Mouse (Mus musculus) thymus, postnatal 14 days (tissue): ENCODE results near the gene Adgrv1.

Source experiments
- DNase-seq: peaks from one replicate; pipeline ENCODE4 v3.0.0; 2021

Gene Adgrv1

DNA sequence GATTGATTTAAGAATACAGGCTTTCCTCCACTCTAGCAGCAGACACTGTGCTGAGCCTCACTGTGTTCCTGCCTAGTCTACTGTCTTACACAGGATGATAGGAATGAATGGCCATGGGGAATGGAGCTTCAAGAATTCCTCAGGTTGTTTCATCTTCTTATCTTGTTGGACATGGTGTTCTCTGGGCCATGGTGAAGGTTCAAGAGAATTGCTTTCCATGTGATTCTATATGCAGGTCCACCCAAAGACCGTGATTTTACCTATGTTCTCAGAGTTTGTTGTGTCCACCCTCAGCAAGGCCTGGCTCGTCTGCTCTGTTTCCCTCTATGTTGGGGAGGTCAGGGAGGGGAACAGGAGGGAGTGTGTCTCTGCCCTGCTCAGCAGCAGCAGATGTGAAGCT, 26.0 kb downstream of the Adgrv1 start:
- DNase-seq = no peak

DNA sequence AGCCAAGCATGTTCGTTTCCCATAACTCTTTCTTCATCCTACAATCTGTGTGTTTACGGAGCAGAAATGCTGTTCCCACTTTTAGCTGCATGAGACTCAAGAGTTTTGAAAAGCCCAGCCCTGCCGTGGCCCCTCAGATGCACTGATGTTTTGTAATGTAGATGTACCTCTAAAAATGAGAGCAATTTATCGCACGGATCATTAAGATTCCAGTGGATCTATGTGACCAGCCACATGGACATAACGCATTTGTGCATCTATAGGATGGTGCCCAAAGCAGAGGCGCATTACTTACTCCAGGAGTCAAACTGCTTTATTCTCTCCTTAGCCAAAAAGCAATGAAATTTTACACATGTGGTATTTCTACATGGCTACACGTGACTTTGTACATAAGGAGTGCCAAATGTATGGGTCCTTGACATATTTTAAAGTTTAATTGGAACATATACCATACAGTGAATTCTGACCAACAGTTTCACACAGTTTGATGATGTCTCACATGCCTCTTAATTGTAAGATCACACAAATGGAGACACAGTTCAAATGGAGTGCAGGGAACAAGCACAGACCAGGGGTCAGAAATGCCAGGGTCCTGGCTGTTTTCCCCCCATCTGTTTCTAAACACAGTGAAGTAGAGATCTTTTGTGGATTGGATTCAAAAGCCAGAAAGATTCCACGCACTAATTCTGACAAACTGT, 35.9 kb downstream of the Adgrv1 start:
- DNase-seq = no peak

DNA sequence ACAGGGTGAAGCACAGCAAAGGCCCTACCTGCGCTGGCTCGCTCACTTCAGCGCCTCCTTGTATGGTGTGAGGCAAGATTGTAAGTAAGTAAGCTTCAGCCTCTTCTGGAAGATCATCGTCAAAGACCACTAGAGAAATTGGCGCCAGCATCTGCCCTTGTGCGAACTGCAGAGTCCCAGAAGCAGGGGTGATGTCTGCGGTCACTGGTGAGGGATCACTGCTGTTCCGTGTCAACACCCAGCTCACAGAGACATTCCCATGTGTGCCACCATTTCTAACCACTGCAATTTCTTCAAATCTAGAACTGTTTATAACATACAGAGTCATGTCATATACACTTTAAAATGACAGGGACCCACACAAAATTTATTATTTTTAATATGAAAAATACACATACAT, 54.3 kb downstream of the Adgrv1 start:
- no peak for DNase-seq

DNA sequence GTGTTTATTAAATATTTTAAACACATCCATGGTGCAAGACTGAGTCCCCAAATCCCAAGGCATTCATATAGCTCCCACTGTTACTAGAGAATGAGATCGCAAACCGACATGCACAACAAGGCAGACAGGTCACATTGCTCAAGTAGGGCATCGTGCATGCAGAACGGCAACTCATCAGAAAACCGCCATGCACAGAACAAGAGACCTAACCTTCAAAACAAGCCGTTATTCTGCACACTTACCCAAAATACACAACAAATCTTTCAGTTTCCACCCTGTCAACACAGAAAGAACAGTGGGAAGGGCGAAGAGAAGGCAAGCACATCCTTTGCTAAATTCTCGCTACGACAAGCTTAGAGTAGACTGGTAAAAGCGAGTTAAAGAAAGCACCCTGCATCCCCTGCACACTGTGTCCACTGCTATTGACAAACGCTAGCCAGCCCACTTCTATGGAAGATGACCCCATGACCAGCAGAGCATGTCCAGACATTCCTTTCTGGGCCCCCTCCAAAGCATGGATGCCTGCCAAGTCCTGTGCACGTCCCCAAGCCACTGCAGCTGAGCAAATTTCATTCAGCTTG, 62.6 kb downstream of the Adgrv1 start:
- no peak for DNase-seq

DNA sequence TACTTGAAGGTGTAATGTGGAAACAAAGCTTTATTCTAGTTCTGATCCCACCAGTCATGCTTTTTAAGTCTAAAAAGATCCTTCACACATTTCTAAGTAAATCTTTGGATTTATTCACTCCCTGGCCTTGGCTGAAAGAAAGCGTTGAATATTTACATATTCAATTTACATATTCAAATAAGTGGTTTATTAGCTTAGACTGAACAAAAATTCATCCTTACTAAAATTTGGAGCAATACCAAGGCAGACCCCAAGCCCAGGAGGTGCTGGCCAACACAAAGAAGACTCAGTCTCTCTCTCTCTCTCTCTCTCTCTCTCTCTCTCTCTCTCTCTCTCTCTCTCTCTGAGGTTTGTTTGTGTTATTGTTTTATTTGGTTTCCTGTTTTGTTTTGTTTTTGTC, 82.9 kb downstream of the Adgrv1 start:
- DNase-seq = no peak

DNA sequence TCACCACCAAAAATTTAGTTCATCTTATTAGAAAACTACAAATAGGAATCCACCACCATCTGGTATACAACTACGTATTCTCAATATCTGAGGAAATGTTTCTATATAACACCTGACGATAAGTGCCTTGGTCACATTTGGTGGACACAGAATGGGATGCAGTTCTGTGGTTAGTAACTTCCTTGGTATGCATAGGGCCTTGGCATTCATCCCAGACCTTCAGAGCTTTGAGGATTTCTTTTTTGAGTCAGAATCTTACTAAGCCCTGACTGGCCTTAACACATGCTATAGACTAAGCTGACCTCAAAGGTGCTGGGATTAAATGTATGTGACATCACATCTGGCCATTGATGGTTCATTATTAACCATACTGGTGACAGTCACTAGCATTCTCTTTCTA, 98.0 kb downstream of the Adgrv1 start:
- no peak for DNase-seq

DNA sequence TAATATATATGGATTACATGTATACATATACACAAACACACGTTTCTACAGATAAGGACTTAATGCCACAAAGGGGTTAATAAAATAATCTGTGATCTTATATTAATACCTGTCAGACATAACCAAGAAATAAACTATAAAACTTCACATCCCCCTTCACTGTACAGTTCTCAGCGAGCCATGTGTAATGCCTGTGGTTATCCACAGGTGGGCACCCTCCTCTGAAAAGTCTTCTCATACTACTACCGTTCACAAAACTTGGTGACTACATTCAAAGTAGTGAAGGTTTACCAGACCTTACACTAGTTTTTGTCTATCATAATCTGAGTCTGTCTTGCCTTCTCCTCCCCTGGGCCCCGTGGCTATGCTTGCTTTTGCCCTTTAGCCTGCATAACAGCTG, 106.3 kb downstream of the Adgrv1 start:
- no peak for DNase-seq

DNA sequence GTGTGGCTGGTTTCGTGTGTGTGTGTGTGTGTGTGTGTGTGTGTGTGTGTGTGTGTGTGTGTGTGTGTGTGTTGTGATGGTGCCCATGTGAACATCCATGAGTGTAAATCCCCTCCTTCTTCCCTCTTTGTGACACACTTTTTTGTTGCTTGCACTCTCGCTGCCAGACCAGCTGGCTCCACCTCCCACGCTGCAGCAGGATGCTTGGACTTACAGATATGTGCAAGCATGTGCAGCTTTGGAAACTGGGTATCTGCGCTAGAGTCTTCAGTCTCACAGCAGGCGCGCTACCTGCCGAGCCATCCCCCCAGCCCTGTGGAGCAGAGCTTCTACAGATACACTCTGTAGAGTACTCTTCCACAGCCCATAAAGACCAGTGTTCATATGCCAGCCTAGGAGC, 122.8 kb downstream of the Adgrv1 start:
- DNase-seq = no peak

DNA sequence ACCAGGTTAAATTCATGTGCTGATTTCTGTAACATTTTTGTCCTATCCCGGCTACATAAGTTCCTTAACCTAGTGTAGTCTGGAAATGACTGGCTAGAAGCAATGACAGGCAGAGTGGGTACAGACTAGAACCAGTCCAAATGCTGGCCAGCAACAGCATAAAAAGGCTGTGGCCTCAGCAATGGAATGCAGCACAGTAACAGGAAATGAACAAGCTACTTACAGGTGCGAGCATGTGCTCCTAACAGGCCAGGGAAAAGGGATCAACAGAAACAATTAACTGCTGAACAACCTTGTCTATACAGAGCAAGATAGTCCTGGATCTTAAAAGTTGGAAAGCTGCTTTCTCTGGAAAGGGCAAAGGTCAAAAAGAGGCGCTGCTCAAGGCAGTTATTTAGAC, 135.9 kb downstream of the Adgrv1 start:
- no peak for DNase-seq

DNA sequence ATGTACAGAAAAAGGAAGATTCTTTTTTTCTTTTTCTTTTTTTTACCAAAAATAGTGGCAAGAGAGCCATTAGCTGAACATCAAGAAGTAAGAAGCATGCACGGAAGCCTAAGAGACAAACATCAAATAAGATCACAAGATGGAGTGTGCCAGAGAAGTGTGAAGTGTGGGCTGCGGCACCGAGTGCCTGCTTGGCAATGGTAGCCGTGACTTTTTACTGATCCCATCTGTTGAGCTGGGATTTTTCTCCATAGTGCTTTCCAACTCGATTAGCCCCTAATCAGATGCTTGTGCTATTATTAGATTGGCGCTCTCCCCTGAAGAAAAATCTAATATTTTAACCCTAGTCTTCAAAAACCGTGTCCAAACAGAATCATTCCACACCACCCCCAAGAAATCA, 141.0 kb downstream of the Adgrv1 start:
- no peak for DNase-seq

DNA sequence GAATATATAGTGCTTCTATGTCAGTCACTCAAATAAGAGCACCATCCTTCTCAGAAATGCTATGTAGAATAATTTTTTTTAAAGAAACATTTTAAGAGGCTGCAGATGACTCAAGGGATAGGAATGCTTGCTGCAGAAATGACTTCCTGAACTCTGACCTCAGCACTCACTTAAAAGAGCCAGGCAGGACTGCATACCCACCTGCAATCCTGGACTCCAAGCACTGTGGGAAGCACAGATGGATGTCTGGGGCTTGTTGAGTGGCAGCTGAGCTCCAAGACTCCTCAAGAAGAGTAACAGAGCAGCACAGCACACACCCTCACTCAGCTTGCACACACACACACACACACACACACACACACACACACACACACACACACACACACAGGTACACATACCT, 146.0 kb downstream of the Adgrv1 start:
- no peak for DNase-seq

DNA sequence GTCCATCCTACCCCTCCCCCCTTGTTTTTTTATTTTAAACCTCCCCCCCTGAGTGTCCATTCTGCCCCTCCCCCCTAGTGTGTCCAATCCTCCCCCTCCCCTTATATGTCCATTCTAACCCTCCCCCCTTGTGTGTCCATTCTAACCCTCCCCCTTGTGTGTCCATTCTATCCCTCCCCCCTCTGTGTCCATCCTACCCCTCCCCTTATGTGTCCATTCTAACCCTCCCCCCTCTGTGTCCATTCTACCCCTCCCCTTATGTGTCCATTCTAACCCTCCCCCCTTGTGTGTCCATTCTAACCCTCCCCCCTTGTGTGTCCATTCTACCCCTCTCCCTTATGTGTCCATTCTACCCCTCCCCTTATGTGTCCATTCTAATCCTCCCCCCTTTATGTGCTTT, 159.2 kb downstream of the Adgrv1 start:
- DNase-seq = no peak

DNA sequence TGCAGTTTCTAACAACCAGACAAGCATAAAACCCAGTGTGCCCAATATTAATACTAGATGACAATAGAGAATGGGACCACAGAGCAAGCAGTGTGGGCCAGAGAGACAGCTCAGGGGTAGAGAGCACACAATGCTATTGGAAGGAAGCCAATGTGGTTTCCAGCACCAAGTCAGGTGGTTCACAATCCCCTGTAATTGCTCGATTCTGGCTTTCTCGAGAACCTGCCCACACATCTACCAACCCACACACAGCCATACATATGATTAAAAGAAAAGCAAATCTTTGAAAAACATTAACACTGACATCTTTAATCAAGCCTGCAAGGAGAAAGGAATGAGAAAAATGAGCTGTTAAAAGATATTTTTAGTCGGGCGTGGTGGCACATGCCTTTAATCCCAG, 166.3 kb downstream of the Adgrv1 start:
- no peak for DNase-seq

DNA sequence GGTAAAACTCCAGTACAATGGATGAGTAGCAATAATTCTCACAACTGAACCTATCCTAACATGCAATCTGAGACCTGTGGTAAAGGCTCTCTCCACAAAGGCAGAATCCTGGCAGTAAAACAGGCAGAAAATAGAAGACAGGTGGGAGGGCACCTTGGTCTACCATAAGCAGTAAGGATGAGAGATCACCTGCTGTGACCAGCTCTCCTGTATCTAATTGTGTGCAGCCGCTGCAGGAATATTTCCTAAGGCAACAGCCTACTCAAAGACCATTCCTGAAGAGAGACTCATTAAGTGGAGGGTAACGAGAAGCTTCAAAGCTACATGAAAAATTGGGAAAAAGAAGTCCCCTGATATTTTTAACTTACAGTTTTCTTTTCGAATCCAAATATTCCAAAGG, 167.2 kb downstream of the Adgrv1 start:
- DNase-seq = no peak

DNA sequence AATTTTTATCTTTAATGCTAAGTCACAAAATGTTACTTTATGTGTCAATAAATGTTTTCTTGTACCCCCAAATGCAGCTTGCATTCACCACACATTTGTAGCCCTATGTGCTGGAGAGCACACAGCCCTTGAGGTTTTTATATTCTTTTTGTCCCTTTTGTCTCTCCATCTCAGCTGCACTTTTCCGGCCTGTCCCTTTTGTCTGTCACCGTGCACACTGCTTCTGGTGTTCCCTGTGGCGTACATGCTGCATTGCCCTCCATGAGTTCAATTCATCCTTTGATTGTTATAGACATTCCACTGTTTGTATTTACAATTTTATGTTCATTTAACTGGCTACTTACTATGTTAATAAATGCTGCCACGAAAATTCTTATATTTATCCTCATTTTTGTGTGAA, 183.3 kb downstream of the Adgrv1 start:
- no peak for DNase-seq

DNA sequence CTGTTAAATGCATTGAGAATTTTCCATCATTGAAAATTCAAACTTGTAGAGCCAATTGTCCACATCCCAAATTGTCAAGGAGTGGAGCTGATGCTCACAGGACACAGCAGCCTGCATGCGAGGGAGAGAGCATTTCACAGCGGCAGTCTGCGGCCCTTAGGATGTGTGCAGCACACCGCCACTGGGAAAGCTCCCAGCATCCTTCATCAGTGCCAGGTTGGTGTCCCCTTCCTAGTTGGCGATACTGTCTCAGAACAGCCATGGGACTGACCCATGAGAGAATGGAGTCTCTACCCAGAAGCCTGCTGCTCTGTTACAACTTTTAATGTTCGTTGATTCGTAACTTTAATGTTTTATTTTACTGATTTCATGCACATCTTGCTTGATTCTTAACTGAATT, 183.8 kb downstream of the Adgrv1 start:
- no peak for DNase-seq

DNA sequence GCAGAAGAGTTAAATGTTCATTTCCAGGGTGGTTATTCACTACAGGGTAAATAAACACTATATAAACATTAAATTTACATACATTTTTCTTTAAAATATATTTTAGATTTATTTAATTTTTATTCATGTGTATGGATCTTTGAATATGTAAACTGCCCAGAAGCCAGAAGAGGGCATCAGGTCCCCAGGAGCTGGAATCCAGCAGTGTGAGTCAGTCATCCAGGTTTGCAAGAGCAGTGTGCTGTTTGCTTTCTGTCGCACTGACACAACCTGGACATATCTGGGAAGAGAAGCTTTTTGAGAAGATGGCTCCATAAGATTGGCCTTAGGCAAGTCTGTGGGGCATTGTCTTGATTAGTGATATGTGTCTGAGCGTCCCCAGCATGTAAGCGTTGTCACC, 191.5 kb downstream of the Adgrv1 start:
- DNase-seq = no peak

DNA sequence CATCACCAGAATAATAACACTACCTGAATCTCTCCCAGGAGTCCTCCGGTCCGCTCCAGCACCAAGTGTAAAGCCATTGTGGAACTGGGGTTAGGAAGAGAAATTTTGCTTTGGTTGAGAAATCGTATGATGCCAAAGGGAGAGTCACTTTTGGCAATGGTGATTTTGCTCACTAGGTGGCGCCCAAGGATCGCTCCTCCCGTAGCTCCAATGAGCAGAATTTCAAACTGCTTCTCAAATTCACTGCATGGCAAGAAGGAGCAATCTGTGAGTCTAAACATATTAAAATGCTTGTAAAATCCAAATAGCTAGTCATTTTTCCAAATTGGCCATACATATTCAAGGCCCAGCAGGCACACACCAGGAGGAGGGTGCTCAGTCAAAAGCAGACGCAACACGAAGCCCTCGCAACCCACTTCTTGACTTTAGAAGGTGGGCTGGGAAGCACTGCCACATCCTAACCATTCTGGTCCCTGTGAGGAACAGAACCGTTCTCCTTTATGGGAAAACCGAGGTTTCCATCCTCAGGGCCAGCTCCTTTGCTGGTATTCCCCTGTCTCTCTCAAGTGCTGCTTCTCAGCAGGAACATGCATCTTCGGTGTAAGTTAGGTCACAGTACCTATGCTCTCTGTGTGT, 193.4 kb downstream of the Adgrv1 start:
- DNase-seq = peak; percentile 55

DNA sequence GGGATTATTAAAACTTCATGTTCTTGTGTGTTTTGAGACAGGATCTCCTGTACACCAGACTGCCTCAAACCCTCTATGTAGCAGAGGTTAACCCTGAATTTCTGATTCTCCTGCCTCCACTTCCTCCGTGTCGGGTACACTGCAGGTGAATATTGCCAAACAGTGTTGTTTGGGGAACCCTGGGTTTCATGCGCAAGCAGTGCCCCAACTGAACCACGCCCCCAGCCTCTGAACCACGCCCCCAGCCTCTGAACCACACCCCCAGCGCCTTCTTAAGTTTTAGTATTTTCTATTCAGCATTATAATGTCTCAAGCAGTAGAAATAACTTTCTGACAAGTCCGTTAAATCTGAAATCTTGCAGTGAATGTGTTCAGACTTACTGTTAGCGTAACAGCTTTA, 195.9 kb downstream of the Adgrv1 start:
- DNase-seq = no peak

DNA sequence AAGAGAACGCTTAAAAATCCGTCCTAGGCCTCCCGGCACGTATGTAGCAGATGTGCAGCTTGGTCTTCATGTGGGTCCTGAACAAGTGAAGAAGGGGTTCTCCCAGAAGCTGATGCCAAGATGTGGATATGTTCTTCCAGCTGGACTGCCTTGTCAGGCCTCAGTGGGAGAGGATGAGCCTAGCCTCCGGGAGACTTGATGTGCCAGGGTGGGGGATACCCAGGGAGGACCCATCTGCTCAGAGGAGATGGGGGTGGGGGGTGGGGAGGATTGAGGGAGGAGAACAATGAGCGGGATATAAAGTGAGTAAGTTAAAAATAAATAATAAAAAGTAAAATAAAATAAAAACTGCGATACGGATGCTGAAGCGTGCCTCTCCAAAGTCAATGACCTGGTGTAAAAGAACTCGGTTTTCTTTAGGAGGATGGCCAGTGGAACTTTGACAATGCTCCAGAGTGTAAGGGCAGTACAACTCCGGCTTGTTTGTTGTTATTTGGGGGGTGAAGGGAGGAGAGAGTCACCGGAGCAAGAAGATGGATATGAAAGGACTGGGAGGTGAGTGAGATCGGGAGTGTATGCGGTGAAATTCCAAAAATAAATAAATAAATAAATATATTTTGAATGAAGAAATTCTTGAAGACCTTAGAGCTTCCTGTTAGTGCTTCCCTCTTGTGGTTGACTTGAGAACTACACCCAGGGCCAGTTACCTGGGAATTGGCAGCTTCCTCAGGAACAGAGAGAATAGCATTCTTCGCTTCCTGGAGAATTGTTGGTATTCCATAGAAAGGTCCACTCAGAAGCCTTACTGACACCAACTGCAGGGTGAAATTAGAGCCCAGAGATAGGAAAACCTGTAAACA, 205.8 kb downstream of the Adgrv1 start:
- DNase-seq = peak; percentile 36

DNA sequence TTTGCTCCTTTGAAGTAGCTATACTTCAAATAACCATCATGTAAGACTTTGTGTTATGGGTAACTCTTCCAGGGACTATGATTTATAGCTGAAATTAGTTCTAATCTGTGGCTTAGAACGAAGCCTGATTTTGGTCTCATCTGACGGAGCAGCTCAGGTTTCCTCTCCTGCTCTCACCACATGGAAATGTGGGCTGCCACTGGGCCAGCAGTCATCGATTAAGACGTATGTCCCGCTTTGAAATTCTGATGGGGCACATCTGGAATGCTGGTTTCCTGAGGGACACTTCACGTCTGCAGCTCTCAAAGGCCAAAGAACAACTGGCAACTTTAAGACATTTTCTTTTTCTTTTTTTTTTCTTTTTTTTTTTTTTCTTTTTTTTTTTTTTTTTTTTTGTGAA, 207.8 kb downstream of the Adgrv1 start:
- no peak for DNase-seq

DNA sequence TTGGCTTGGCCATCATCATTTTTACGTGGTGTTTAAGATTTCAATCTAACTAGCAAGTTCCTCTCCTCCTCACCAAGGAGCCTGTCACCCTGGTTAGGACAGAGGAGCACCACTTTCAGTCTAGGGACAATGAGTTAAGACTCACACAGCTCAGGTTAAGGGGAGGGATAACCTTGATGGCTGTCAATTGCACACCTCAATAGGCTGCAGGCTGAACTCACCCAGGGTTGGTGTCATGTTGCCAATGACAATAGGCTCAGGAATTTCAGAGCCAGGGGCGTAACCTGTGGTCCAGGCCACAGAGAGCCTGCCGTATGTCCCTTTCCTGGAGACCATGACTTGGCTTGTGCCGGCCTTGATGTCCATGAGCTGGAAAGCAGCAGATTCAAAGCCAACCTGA, 209.0 kb downstream of the Adgrv1 start:
- DNase-seq = no peak

DNA sequence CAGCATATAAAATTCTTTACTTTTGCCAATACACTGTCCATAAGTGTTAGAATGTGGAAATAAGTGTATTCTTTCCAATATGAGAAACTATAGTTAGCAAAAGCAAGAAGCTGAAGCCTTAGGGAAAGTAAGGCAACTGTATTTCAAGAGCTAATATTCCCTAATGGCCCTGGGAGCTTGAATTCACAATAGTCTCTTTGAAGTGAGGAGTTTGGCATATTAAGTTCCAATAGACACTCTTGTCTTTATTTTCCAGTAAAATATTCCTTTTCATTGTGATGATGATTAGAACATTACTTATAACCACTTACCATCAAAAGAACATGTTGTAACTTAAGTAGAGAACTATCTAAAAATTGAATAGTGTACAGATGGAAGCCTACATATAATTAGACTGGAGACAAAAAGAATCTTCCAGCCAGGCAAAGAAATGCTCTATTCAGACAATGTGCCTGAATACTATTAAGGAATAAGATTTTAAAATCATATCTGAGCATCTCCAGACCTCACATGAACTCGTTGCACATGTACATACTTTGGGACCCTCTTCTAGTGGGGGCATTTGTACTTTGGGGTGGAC, 225.0 kb downstream of the Adgrv1 start:
- DNase-seq = no peak
